Mouse (Mus musculus): ENCODE results near the gene Trak1.

DNA sequence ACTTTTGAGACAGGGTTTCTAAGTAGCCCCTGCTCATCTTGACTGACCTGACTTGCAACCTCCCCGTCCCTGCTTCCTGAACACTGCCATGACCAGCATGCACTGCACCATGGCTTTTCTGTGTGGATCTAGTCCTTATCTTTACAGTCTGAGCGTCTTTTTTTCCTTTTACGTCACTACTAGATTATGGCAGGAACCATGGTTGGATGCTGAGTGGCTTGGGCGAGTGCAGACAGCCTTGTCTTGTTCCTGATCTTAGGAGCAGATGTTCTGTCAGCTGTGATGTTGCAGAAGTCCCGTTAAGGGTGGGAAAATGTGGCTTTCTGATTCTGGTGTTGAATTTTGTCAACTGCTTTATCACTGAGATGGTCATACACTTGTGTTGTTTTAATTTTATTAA, 34.1 kb downstream of the Trak1 start:
- TF ChIP-seq GATA1 (IDR thresholded peaks at IDR 0.05; ENCODE audit: borderline replicate concordance, low read length) (no peak), FLI1 (IDR thresholded peaks at IDR 0.05; ENCODE audit: low read length) (no peak)

All from megakaryocyte, embryonic 14.5 days (primary cell).